Mouse (Mus musculus) heart, postnatal 10 days (tissue): ENCODE measurements around the gene Cldn4. TPM values are rescaled to one million over a fixed set of nuclear protein-coding genes. Genes with fewer than 3 reads are reported as not detected.

Source experiments
- DNase-seq, 2 experiments: peaks; one replicate each; pipeline ENCODE4 v3.0.0; 2021
- intact Hi-C: fragments of 180-260 bp; cut with DNase I; formaldehyde crosslinking; loops from one replicate; pipeline ENCODE4 v1.15.1; 2025
- total RNA-seq, 2 experiments: library from RNA; stranded (reverse); gene quantifications; 2 replicates each; pipeline ENCODE4 v1.2.3; 2021

Gene Cldn4
- total RNA-seq: under 1 TPM in 1 of 2 experiments, not detected in 1; 0.14 TPM

- DNase-seq: no peak
- intact Hi-C loops: no loop called here
These were observed at the start of gene Cldn4 for GRCm38 (mm10) chr5:134946857-134947255. Cldn4 (minus strand) TSS chr5:134946934.

- no peak for DNase-seq
- intact Hi-C loops: no loop called here
These were observed 45.8 kb upstream of the Cldn4 start for GRCm38 (mm10) chr5:134992566-134992965.

GRCm38 (mm10) chr5:134989741-134990140 is 43.0 kb upstream of the Cldn4 start:
- intact Hi-C loops: no loop called here
- no peak for DNase-seq

- no peak for DNase-seq
- intact Hi-C loops: no loop called here
These were observed 42.4 kb upstream of the Cldn4 start for GRCm38 (mm10) chr5:134989166-134989565.

- DNase-seq: no peak
- intact Hi-C loops: no loop called here
These were observed 39.8 kb upstream of the Cldn4 start for GRCm38 (mm10) chr5:134986298-134987268.

GRCm38 (mm10) chr5:134985633-134986297 is 39.0 kb upstream of the Cldn4 start, which contains the start of gene Cldn3:
Cldn3 (plus strand) TSS chr5:134986214.
- intact Hi-C loops: no loop called here
- DNase-seq: peak; percentile 45 to 48

GRCm38 (mm10) chr5:134983771-134984170 is 37.0 kb upstream of the Cldn4 start:
- intact Hi-C loops: no loop called here
- no peak for DNase-seq

- intact Hi-C loops: no loop called here
- no peak for DNase-seq
These were observed 36.4 kb upstream of the Cldn4 start for GRCm38 (mm10) chr5:134983111-134983510.

GRCm38 (mm10) chr5:134981149-134981548 is 34.4 kb upstream of the Cldn4 start:
- DNase-seq: no peak
- intact Hi-C loops: no loop called here

GRCm38 (mm10) chr5:134977837-134978236 is 31.1 kb upstream of the Cldn4 start:
- DNase-seq: no peak
- intact Hi-C loops: no loop called here

- no peak for DNase-seq
- intact Hi-C loops: no loop called here
These were observed 30.0 kb upstream of the Cldn4 start for GRCm38 (mm10) chr5:134976577-134977250.

GRCm38 (mm10) chr5:134976164-134976563 is 29.4 kb upstream of the Cldn4 start:
- intact Hi-C loops: no loop called here

GRCm38 (mm10) chr5:134974921-134975320 is 28.2 kb upstream of the Cldn4 start:
- intact Hi-C loops: no loop called here
- DNase-seq: no peak

More at GRCm38 (mm10) chr5:134976164-134976563, 29.4 kb upstream of the Cldn4 start:
- DNase-seq: no peak

- intact Hi-C loops: no loop called here
- DNase-seq: no peak
These were observed 27.6 kb upstream of the Cldn4 start for GRCm38 (mm10) chr5:134974294-134974693.

GRCm38 (mm10) chr5:134973526-134973925 is 26.8 kb upstream of the Cldn4 start:
- intact Hi-C loops: no loop called here
- DNase-seq: no peak

- intact Hi-C loops: no loop called here
- DNase-seq: no peak
These were observed 26.3 kb upstream of the Cldn4 start for GRCm38 (mm10) chr5:134973081-134973480.

- intact Hi-C loops: no loop called here
- DNase-seq: no peak
These were observed 23.9 kb upstream of the Cldn4 start for GRCm38 (mm10) chr5:134970671-134971070.

- intact Hi-C loops: loop anchor here (2.0 to 5.0 kb wide), 2 partner anchors 51 to 220 kb away; partner anchors contain the start of gene Eln
- DNase-seq: no peak
These were observed 20.6 kb upstream of the Cldn4 start for GRCm38 (mm10) chr5:134967164-134967944.

GRCm38 (mm10) chr5:134965852-134966821 is 19.4 kb upstream of the Cldn4 start:
- peak in 1 of 2 experiments; percentile 56 for DNase-seq
- intact Hi-C loops: loop anchor here (1.0 to 5.0 kb wide), 4 partner anchors 33 to 219 kb away; partner anchors contain the start of gene Eln
